Mouse (Mus musculus) neural tube, embryonic 12.5 days (tissue): ENCODE data around the gene Lingo3. TPM values are rescaled to one million over a fixed set of nuclear protein-coding genes. Genes with fewer than 3 reads are reported as not detected.

Experiments
- ATAC-seq: fragments of 200-750 bp; cut with Nextera tagmentation; 2 replicates; pipeline ENCODE4 v1.8.0; 2017; ENCODE audit warnings: low read depth, mild to moderate bottlenecking, moderate TSS enrichment, moderate library complexity; ENCODE audit not compliant: low FRiP score
- H3K27ac ChIP-seq: fragments of 300-500 bp; sonication (generic); 2 replicates; pipeline ENCODE4 v1.5.1; 2016
- H3K27me3 ChIP-seq: fragments of 300-500 bp; sonication (generic); replicated peaks from 2 replicates; pipeline ENCODE4 v1.6.1; 2016; ENCODE audit warnings: mild to moderate bottlenecking
- H3K36me3 ChIP-seq: fragments of 300-500 bp; sonication (generic); 2 replicates; pipeline ENCODE4 v1.6.1; 2016; ENCODE audit warnings: mild to moderate bottlenecking
- H3K4me1 ChIP-seq: fragments of 300-500 bp; sonication (generic); 2 replicates; pipeline ENCODE4 v1.6.1; 2016
- H3K4me2 ChIP-seq: fragments of 300-500 bp; sonication (generic); replicated peaks from 2 replicates; pipeline ENCODE4 v1.6.1; 2016; ENCODE audit warnings: mild to moderate bottlenecking
- H3K4me3 ChIP-seq: fragments of 300-500 bp; sonication (generic); 2 replicates; pipeline ENCODE4 v1.5.1; 2016
- H3K9ac ChIP-seq: fragments of 300-500 bp; sonication (generic); 2 replicates; pipeline ENCODE4 v1.6.1; 2016; ENCODE audit warnings: mild to moderate bottlenecking
- H3K9me3 ChIP-seq: fragments of 300-500 bp; sonication (generic); 2 replicates; pipeline ENCODE4 v1.6.1; 2016; ENCODE audit warnings: mild to moderate bottlenecking
- WGBS: fragments of 180-500 bp; shearing (Covaris S2); methylation state at CpG from one replicate; pipeline ENCODE4 v1.1.7; 2016; 5-methylcytosine and 5-hydroxymethylcytosine counted together
- polyA plus RNA-seq: library from polyadenylated mRNA; unstranded; fragments of >200 nt; fragmentation: Nextera tagmentation; extraction: Ambion mirVana; gene quantifications from 2 replicates; pipeline ENCODE4 v1.2.1, GENCODE M21; 2016

The Lingo3 gene
- polyA plus RNA-seq, 1 experiment from 2014 or later, result 0.65 TPM

DNA sequence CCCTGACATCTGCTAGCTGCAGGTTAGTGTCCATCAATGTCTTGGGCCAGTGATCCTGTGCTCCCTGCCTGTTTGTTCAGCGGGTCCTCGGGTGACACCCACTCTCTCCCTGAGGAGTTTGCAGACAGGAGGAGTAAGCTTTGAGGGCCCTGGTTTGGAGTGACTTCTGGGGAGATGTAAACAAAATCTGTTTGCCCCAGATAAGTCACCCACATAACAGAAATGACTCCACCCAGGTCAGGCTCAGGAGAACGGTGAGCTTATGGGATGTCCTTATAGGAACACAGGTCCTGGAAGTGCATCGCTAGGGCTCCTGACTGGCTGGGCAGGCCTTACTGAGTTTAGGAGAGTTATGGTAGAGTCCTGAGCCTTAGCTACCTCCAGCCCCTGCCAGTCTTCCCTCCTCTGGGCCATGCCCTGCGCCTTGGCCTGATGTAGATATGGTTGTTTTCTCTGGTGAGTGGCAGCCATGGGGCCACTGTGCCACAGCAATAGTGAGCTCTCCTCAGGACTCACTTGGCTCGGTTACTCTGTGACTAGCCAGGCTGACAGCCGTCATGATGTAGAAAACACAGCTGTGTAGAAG, 14.6 kb upstream of the Lingo3 start:
- WGBS, result 87% methylated on average over 7 of the region's 7 CpGs
- no peaks in the 10 kb centered on the region for H3K9me3 ChIP-seq
- no peak overlapping the region for H3K9ac ChIP-seq
- no peak overlapping the region for H3K4me3 ChIP-seq
- H3K4me2 ChIP-seq, result peak overlapping the region; percentile 24; the same call in 1 of the 2 replicates
- H3K27ac ChIP-seq, result no peak overlapping the region
- H3K27me3 ChIP-seq, result no peaks in the 10 kb centered on the region
- H3K36me3 ChIP-seq, result peaks cover 25% of the 10 kb centered on the region
- H3K4me1 ChIP-seq, result peaks cover 41% of the 10 kb centered on the region
- ATAC-seq, result no peak

DNA sequence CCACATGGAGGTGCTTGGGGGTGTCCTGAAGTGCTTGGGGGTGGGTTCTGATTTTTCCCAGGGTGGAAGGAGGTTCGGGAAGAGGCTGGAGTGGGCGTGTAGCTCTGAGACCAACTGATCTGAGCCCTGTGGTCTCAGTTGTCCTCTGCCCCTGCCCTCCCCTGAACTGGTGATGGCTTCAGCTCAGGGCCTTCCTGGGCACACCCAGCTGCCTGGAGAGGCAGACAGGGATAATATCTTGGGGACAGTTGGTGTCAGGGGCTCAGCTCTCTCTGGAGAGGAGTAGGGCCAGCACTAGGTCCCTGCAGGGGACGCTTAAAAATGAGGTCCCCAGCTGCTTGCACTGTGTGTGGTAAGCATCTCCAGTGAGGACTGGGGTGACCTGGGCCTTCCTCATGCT, 14.0 kb upstream of the Lingo3 start:
- H3K9ac ChIP-seq, result peak overlapping the region; percentile 45
- peak overlapping the region; percentile 24 for H3K4me2 ChIP-seq
- peaks cover 25% of the 10 kb centered on the region for H3K36me3 ChIP-seq
- H3K27ac ChIP-seq, result no peak overlapping the region; the same call in 1 of the 2 replicates
- H3K4me1 ChIP-seq, result peaks cover 41% of the 10 kb centered on the region
- H3K9me3 ChIP-seq, result no peaks in the 10 kb centered on the region
- WGBS, result 70% methylated on average over 3 of the region's 3 CpGs
- H3K4me3 ChIP-seq, result no peak overlapping the region
- no peaks in the 10 kb centered on the region for H3K27me3 ChIP-seq
- no peak for ATAC-seq

DNA sequence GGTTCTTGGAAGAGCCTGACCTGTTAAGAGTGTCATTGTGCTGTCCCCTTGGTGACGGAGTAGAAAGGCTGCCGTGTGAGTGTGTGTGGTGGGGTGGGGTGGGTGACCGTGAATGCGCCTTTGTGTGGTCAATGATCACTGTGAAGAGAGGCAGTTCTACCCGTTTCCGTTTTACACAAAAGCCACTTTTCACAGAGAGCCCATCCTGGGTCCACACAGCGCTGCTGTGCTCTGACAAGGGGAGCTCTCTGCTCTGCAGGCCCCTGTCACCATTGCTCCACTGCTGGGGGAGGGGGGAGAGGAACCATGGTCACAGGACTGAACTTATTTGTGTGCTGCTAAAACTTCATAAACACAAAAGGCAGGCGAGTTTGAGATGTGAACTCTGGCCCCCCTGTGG, 13.5 kb upstream of the Lingo3 start:
- Histone ChIP-seq H3K4me1 (peaks cover 41% of the 10 kb centered on the region), H3K27me3 (no peaks in the 10 kb centered on the region), H3K4me3 (no peak overlapping the region), H3K36me3 (peaks cover 23% of the 10 kb centered on the region), H3K9ac (peak overlapping the region; percentile 45), H3K9me3 (no peaks in the 10 kb centered on the region), H3K4me2 (peak overlapping the region; percentile 24), H3K27ac (no peak overlapping the region; the same call in 1 of the 2 replicates)
- ATAC-seq, result no peak
- WGBS, result 38% methylated on average over 8 of the region's 8 CpGs

GRCm38 (mm10) chr10:80856908-80857307, 13.1 kb upstream of the Lingo3 start:
- Histone ChIP-seq H3K4me1 (peaks cover 41% of the 10 kb centered on the region), H3K4me2 (peak overlapping the region; percentile 24), H3K4me3 (no peak overlapping the region), H3K36me3 (peaks cover 23% of the 10 kb centered on the region), H3K27me3 (no peaks in the 10 kb centered on the region), H3K9ac (peak overlapping the region; percentile 45; the same call in 1 of the 2 replicates), H3K9me3 (no peaks in the 10 kb centered on the region), H3K27ac (no peak overlapping the region)
- no peak for ATAC-seq
- 85% methylated on average over 5 of the region's 5 CpGs for WGBS

- ATAC-seq, result no peak
- Histone ChIP-seq H3K4me2 (peak overlapping the region; percentile 100), H3K9me3 (no peaks in the 10 kb centered on the region), H3K4me3 (peak overlapping the region; percentile 95; the same call in 1 of the 2 replicates), H3K4me1 (peaks cover 41% of the 10 kb centered on the region), H3K27me3 (no peaks in the 10 kb centered on the region), H3K27ac (no peak overlapping the region), H3K9ac (0 out of 2 replicates have a peak overlapping the region, but pooled peaks have one; percentile 89), H3K36me3 (peaks cover 23% of the 10 kb centered on the region)
- 75% methylated on average over 3 of the region's 3 CpGs for WGBS
Measured at GRCm38 (mm10) chr10:80856267-80856666, 12.4 kb upstream of the Lingo3 start.

GRCm38 (mm10) chr10:80855749-80856073, 11.9 kb upstream of the Lingo3 start:
- H3K9me3 ChIP-seq, result no peaks in the 10 kb centered on the region
- H3K4me1 ChIP-seq, result peaks cover 41% of the 10 kb centered on the region
- no peak for ATAC-seq
- H3K4me3 ChIP-seq, result peak overlapping the region; percentile 95
- 30% methylated on average over 11 of the region's 11 CpGs for WGBS
- peak overlapping the region; percentile 100 for H3K4me2 ChIP-seq
- H3K27ac ChIP-seq, result no peak overlapping the region
- H3K27me3 ChIP-seq, result no peaks in the 10 kb centered on the region
- peak overlapping the region; percentile 89 for H3K9ac ChIP-seq
- peaks cover 23% of the 10 kb centered on the region for H3K36me3 ChIP-seq

DNA sequence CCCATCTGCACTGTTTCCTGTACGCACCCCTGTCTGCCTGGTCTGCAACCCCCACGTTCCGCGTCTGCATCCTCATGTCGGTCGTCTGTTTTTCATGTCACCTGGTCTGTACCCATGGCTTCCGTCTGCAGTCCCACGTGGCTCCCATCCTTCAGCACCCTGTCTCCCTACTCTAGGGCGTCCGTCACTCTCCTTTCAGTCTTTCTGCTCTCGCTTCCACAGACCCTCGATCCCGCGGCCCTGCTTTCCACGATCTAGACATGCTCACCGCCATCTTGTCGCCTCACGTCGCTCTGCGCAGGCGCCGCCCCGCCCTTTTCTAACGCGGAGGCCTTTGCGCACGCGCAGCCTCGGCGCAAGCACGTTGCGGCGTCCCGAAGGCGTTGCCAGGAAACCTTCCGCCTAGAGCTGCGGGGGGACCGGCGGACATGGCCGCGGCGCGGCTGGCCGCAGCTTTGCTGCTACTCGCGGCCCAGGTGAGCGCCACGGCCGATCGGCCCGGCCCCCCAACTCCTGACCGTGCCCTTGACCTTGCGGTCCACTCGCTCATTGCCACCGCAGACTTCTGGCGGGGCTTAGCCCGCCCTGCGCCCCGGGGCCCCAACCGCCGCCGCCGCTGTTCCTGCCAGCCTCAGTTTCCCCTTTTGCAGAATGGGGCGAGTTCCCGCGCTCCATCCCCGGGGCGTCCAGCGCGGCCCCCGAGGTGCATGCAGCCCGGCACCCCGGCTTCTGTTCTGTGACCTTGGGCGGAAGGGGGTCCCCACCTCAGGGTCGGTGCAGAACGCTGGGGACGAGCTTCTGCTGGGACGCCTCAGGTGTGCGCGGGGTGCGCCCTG, 11.3 kb upstream of the Lingo3 start, which contains the start of the genes Lsm7 and Sppl2b:
Gene Lsm7, minus strand, starts transcription at position 297 of the 836 bp plus-strand sequence.
Gene Sppl2b, plus strand, starts transcription at position 363 of the 836 bp plus-strand sequence.
- WGBS, result 1% methylated on average over 81 of the region's 81 CpGs
- ATAC-seq, result peak; percentile 78
- Histone ChIP-seq H3K36me3 (peaks cover 27% of the 10 kb centered on the region), H3K27me3 (no peaks in the 10 kb centered on the region), H3K9ac (peak within 1 kb of the TSS; percentile 89), H3K4me2 (peak within 1 kb of the TSS; percentile 100), H3K9me3 (no peaks in the 10 kb centered on the region), H3K4me1 (peaks cover 41% of the 10 kb centered on the region), H3K4me3 (peak within 1 kb of the TSS; percentile 95), H3K27ac (no peak within 1 kb of the TSS)

DNA sequence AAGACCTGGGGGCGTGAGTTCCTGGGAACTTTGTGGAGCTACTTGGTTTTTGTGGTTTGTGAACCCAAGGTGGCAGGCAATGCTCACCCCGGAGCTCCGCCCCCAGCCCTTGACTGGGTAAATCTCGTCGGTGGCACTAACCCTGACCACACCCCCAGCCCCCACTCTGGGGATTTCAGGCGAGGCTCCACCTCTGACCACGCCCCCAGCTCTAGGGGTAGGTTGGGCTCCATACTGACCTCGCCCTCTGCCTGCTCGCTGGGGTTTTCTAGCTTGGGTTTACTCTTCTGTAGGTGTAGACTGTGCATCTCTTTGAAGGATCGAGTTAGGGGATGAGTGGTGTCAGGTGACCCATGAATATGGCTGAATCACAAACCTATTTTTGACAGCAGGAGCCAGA, 4.7 kb upstream of the Lingo3 start:
- no peak overlapping the region for H3K27ac ChIP-seq
- WGBS, result 9% methylated on average over 10 of the region's 10 CpGs
- no peak overlapping the region for H3K4me3 ChIP-seq
- H3K36me3 ChIP-seq, result peaks cover 29% of the 10 kb centered on the region
- H3K27me3 ChIP-seq, result peaks cover 24% of the 10 kb centered on the region
- no peak overlapping the region for H3K9ac ChIP-seq
- H3K4me1 ChIP-seq, result peaks cover 7% of the 10 kb centered on the region
- H3K4me2 ChIP-seq, result no peak overlapping the region
- no peak for ATAC-seq
- H3K9me3 ChIP-seq, result no peaks in the 10 kb centered on the region

DNA sequence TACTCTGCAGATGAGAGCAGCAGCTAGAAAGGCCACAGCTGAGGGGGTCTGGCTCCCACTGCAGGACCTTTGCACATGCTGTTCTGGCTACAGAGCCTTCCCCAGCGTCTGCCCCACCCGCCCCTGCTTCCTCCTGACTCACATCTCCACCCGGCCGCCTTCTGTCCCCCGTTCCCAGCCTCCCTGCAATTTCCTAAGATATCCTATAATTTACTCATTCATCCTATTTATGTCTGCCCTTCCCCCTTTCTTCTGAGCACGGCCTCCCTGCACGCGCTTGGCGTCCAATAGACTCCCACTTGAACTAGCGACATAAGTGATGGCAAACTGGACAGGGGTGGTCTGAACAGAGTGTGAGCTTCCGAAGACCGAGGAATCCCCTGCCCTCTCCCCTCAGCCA, 1.9 kb upstream of the Lingo3 start:
- H3K9me3 ChIP-seq, result no peaks in the 10 kb centered on the region
- ATAC-seq, result no peak
- peaks cover 11% of the 10 kb centered on the region for H3K4me1 ChIP-seq
- 84% methylated on average over 11 of the region's 12 CpGs for WGBS
- H3K4me3 ChIP-seq, result no peak overlapping the region
- no peak overlapping the region for H3K9ac ChIP-seq
- H3K27me3 ChIP-seq, result peaks cover 45% of the 10 kb centered on the region
- H3K36me3 ChIP-seq, result peaks cover 6% of the 10 kb centered on the region; the same call in 1 of the 2 replicates
- H3K27ac ChIP-seq, result no peak overlapping the region
- H3K4me2 ChIP-seq, result no peak overlapping the region

- 64% methylated on average over 8 of the region's 8 CpGs for WGBS
- Histone ChIP-seq H3K4me1 (peaks cover 11% of the 10 kb centered on the region), H3K27me3 (peaks cover 45% of the 10 kb centered on the region), H3K9ac (no peak overlapping the region), H3K27ac (no peak overlapping the region), H3K9me3 (no peaks in the 10 kb centered on the region), H3K4me2 (no peak overlapping the region), H3K4me3 (no peak overlapping the region), H3K36me3 (peaks cover 2% of the 10 kb centered on the region; the same call in 1 of the 2 replicates)
- no peak for ATAC-seq
Measured at GRCm38 (mm10) chr10:80845055-80845693, 1.3 kb upstream of the Lingo3 start.

- H3K27me3 ChIP-seq, result peaks cover 45% of the 10 kb centered on the region
- H3K36me3 ChIP-seq, result no peaks in the 10 kb centered on the region
- H3K4me2 ChIP-seq, result peak overlapping the region; percentile 75
- H3K4me3 ChIP-seq, result peak overlapping the region; percentile 38
- H3K9me3 ChIP-seq, result no peaks in the 10 kb centered on the region
- H3K4me1 ChIP-seq, result peaks cover 11% of the 10 kb centered on the region
- peak overlapping the region; percentile 53 for H3K9ac ChIP-seq
- ATAC-seq, result no peak
- 10% methylated on average over 32 of the region's 32 CpGs for WGBS
- H3K27ac ChIP-seq, result no peak overlapping the region
Measured at GRCm38 (mm10) chr10:80843087-80843930, 530 bp downstream of the Lingo3 start.
